Mouse (Mus musculus) thymus, postnatal 14 days (tissue): Measurements from ENCODE around the gene Trip6.

ENCODE experiments used
- DNase-seq: peaks from one replicate; pipeline ENCODE4 v3.0.0; 2021

Gene Trip6

DNA sequence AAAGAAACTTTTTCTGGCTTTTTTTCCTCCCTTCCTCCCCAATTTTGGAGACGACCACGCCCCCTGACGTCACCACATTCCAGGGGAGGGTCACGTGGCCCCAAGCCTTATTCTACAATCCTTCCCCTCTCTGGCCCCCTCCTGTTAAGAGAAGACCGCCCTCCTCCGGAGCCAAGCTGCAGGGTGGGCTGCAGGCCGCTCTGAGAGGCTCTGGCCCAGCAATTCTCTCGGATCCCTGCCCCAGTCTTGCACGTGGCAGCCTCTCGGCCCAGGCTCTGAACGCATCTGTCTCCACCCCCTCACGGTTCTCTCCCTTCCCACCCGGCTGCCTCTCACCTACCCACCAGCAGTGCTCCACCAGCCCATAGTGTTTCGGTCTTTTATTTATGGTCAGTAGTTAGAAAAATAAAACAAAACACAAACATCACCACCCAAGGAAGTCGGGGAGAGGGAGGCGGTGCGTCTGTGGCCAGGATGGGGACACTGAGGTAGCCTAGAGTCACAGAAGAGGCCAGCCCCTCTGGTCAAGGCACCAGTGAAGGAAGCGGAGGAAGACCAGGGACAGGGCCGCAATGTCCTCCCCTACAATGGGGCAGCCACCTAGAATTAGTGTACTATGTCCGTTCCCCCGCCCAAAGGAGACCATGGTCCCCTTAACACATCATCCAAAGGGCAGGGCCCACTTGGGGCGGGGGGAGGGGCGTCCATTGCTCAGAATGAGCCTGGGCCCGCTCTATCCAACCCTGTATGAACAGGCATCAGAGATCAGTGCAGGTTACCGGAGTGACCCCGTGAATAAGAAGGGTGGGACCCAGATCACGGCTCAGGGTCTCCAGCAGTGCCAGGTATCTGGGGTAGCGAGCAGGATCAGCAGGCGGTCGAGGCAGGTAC is at the start of gene Trip6:
TSS of gene Trip6 (minus strand) at position 212 of the 891 bp plus-strand sequence.
- DNase-seq: no peak

GRCm38 (mm10) chr5:137358382-137358781 is 44.2 kb upstream of the Trip6 start:
- peak; percentile 41 for DNase-seq

DNA sequence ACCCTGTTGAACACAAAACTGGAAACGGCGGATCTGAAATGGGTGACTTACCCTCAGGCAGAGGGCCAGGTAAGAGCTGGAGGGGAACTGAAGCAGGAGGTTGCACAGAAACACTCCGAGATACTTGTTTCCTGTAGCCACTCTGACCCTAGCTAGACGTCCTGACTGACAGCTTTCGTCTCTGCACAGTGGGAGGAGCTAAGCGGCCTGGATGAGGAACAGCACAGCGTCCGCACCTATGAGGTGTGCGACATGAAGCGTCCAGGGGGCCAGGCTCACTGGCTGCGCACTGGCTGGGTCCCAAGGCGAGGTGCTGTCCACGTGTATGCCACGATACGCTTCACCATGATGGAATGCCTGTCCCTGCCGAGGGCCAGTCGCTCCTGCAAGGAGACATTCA is 39.9 kb upstream of the Trip6 start:
- DNase-seq: no peak

- DNase-seq: no peak
Observed at GRCm38 (mm10) chr5:137352011-137352975, 38.1 kb upstream of the Trip6 start.

- DNase-seq: no peak
Observed at GRCm38 (mm10) chr5:137351394-137351793, 37.2 kb upstream of the Trip6 start.

DNA sequence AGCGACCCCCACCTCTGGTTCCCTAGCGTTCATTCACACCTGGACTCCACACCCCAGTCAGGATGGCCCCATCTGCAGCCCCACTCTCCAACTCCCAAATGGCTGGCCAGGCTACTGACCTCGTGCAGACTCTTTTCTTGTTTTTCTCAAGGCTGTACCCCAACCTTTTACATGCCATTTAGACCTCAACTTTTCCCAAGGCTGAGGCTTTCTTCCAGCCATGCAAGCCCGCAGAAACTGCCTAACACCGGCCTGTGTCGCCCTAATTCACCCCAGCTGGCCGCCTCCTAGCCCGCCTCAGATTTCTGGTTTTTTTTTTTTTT is 36.8 kb upstream of the Trip6 start:
- no peak for DNase-seq

- peak; percentile 12 for DNase-seq
Observed at GRCm38 (mm10) chr5:137350205-137351057, 36.2 kb upstream of the Trip6 start.

GRCm38 (mm10) chr5:137349384-137350204 is 35.4 kb upstream of the Trip6 start, which contains the start of gene Ephb4:
Gene Ephb4 (plus strand): TSS chr5:137350109.
- DNase-seq: peak; percentile 39

- no peak for DNase-seq
Observed at GRCm38 (mm10) chr5:137348482-137349383, 34.5 kb upstream of the Trip6 start.

GRCm38 (mm10) chr5:137347856-137348255 is 33.7 kb upstream of the Trip6 start:
- DNase-seq: no peak

- DNase-seq: no peak
Observed at GRCm38 (mm10) chr5:137346983-137347382, 32.8 kb upstream of the Trip6 start.

- no peak for DNase-seq
Observed at GRCm38 (mm10) chr5:137346388-137346787, 32.2 kb upstream of the Trip6 start.

- no peak for DNase-seq
Observed at GRCm38 (mm10) chr5:137345821-137346220, 31.6 kb upstream of the Trip6 start.

GRCm38 (mm10) chr5:137343869-137344268 is 29.7 kb upstream of the Trip6 start:
- DNase-seq: no peak

DNA sequence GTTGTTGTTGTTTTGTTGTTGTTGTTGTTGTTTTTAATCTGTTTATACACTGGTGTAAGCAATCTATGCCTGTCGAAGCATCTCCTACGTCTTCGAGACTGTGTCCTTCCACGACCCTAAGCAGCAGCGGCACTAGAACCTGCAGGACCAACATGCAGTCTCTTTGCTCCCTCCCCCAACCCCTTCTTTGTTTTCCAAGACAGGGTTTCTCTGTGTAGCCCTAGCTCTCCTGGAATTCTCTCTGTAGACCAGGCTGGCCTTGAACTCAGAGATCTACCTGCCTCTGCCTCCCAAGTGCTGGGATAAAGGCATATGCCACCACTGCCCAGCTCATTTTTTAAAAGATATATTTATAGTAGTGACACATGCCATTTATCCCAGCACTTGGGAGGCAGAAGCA is 29.2 kb upstream of the Trip6 start:
- no peak for DNase-seq

DNA sequence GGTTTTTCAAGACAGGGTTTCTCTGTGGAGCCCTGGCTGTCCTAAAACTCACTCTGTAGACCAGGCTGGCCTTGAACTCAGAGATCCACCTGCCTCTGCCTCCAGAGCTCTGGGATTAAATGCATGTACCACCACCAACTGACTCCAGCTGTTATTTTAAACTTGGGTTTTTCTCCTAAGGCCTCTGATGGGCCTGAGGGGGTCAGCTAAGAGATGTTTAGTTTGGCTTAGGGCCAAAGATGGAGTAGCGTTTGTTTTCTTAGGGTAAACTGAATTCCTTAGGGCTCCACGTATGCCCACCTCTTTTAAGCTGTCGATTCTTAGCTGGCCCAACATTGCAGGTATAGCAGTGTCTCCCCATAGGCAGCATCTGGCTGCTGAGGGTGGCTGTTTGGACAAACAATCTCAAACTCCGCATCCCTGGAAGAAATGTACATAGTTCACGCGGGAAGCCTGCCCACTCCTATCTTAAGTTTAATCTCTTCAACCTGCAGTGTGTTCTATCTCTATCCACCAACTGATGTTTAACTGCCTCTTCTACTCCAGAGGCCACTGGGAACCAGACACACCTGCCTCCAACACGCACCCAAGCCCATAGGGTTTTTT is 28.3 kb upstream of the Trip6 start:
- DNase-seq: no peak

DNA sequence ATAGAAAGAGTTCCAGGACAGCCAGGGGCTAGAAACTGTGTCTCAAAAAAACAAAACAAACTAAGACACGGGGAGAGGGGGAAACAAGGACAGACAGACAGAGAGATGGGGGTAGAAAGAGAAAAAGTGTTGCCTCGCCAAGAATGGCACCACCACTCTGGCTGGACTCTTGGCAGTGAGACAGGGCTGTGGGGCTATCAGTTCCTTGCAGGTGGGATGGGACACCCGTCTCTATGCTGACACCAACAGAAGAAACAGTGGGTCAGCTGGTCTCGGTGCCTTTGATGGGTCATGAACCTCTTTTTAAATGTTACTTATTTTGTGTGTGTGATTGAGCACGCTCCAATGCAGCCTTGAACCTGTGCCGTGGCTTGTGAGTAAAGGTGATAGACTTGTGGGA is 26.0 kb upstream of the Trip6 start:
- DNase-seq: no peak

DNA sequence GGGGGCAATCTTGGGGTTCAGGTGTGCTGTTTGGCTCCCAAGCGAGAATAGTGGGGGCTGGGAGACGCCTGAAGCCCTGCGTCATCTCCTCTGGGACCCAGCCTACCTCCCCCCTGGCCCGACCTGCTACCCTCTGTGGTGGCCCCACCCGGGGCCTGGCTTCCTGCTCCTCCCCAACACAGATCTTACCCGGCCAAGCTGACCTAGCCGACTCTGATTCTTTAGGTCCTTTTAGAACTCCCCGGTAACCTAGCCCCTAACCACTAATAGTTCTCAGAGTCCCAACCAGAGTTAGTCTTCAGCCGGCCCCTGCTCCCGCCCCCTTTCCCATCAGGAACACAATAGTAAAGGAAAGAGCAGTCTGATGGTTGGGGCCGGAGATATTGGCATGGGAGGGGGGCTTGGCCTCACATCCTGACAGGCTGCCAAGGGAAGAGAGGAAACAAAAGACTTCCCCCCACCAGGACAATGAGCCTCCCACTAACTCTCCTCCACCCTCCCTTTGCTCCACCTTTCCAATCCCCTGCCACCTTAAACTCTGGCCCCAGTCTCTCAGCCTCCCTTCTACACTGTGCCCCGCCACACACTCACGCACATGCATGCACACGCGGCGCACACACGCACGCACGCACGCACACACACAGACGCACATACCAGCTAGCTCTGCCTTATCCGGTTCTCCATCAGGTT is 25.2 kb upstream of the Trip6 start:
- DNase-seq: peak; percentile 15

DNA sequence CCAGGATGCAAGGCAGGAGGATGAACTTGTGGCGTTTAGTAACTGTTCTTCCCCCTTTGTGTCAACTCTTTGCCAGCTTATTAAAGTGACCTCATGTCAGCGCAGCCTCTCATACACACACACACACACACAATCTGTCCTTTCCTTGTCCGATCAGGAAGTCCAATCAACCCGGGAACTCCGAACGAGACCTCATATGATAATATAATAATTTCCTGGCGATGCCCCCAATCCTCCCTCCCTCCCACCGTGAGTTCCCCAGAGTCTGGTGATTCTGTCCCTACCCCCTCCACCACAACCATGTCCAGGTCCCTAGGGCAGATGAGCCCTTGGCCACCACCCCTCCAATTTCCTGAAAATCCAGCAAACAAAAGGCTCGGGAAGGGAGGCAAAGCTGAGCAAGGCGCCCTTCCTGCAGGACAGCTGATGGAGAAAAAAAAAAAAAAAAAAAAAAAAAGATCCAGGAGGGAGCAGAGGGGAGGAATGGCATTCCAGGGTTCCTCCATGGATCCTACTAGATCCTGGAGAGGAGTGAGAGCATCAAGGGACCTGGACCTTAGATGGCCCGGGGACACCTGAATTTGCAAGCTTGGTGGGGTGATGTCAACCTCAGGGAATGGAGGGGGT is 24.6 kb upstream of the Trip6 start:
- no peak for DNase-seq
